Mouse (Mus musculus): ENCODE results near the gene Dbf4. TPM values are rescaled to one million over a fixed set of nuclear protein-coding genes. Genes with fewer than 3 reads are reported as not detected.

Gene Dbf4
- polyA plus RNA-seq, 1 experiment from 2014 or later, result 67.6 TPM

- no peaks in the 10 kb centered on the region for H3K27me3 ChIP-seq
- WGBS, result 91% methylated on average over 4 of the region's 4 CpGs
- no peak overlapping the region for H3K4me2 ChIP-seq
- no peaks in the 10 kb centered on the region for H3K4me1 ChIP-seq
- H3K9me3 ChIP-seq, result no peaks in the 10 kb centered on the region
- ATAC-seq (ENCODE audit: low FRiP score), result no peak
- H3K27ac ChIP-seq, result no peak overlapping the region
- H3K9ac ChIP-seq, result no peak overlapping the region
- no peak overlapping the region for H3K4me3 ChIP-seq (replicated peaks)
- peaks cover 56% of the 10 kb centered on the region for H3K36me3 ChIP-seq (replicated peaks)
Measured at GRCm38 (mm10) chr5:8408746-8409145, 13.8 kb downstream of the Dbf4 start.

DNA sequence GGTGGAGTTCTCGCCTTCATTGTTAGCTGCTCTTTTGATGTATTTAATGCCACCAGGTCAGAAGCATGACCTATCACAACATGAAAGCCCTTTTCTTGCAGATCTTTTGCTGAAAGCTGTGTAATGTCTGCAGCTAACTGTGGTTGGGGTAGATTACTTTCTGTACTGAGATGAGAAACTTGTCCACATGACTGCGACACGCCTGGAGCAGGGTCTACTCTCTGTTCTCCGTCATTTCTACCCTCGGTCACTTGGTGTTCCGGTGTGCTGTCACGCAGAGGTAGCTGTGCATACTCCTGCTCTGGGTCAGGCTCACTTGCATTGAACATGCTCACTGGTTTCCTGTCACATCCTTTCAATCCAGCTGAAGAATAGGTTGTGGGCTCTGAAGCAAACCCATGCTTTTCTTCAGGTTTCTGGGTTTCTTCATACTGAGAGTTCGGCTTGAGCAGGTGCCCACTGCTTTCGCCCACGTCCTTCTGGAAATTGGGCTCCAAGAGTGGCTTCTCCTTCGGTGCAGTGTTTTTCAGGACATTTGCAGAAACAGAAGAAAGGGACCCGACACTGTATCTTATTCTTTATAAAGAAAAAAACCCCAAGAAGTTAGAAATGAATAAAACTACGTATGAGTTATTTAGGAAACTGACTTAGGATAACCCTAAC is 24.8 kb downstream of the Dbf4 start:
- Histone ChIP-seq H3K36me3 (replicated peaks) (peaks cover 46% of the 10 kb centered on the region), H3K27me3 (no peaks in the 10 kb centered on the region), H3K9me3 (no peaks in the 10 kb centered on the region), H3K4me1 (no peaks in the 10 kb centered on the region), H3K4me2 (no peak overlapping the region), H3K27ac (no peak overlapping the region), H3K9ac (no peak overlapping the region), H3K4me3 (replicated peaks) (no peak overlapping the region)
- WGBS, result 90% methylated on average over 13 of the region's 13 CpGs
- no peak for ATAC-seq (ENCODE audit: low FRiP score)

DNA sequence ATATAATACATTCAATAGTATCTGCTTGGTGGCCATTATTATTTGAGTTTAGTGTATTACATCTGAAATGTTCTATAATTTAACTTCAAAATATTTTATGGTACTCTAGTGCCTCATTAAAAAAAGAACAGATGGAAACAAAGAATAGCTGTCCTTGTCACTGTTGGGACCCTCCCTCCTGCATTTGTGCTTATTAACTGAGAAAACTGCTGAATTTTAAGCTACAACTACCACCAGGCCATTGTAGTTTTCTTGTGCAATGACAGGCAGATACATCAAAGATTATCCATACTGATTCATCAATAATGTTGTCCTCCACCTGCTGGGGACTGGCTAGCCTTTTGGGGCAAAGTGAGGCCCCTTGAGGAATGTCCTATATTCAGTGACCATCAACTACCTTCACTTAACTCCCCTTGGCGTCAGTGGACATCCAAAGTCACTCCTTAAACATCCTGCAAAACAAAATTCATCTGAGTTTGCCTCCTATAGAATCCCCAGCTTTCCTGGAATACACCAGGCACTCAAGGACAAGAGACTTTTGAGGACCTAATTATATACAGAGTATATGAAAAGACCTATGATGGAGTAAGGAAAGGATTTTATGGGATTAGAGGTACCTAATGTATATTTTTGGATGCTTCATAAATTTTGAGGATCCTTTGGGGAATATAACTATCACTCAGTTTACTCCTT is 28.5 kb downstream of the Dbf4 start:
- 76% methylated on average over 1 of the region's 1 CpGs for WGBS
- Histone ChIP-seq H3K9ac (no peak overlapping the region), H3K4me1 (no peaks in the 10 kb centered on the region), H3K36me3 (replicated peaks) (peaks cover 29% of the 10 kb centered on the region), H3K9me3 (no peaks in the 10 kb centered on the region), H3K27me3 (no peaks in the 10 kb centered on the region), H3K4me3 (replicated peaks) (no peak overlapping the region), H3K4me2 (no peak overlapping the region), H3K27ac (no peak overlapping the region)
- ATAC-seq (ENCODE audit: low FRiP score), result no peak

DNA sequence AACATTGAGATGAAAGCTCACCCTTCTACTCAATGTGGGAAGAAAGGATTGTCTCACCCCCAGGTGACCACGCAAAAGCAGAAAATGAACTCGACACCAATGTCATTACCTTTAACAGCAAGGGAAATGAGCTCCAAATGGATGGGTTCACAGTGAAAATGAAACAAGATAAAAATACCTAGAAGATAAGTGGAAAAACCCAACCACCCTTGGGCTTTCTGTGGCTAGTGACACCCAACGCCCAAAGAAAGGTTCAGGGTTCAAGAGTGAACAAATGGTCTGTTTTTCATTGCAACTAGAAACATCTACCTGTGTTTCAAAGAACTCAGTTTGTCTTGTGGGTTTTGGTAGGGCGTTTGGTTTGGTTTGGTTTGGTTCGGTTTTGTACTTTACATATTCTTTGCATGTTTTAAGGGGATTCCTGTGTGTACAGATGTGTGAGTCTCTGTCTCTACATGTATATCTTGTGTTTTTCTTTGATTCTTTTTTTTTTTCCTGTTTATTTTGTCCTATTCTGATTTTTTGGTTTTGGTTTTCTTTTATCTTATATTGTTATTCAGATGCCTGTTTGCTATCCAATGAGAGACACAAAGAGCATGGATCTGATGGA is 48.1 kb downstream of the Dbf4 start:
- WGBS, result 86% methylated on average over 5 of the region's 5 CpGs
- ATAC-seq (ENCODE audit: low FRiP score), result no peak
- H3K9ac ChIP-seq, result no peak overlapping the region
- no peaks in the 10 kb centered on the region for H3K36me3 ChIP-seq (replicated peaks)
- no peak overlapping the region for H3K27ac ChIP-seq
- no peaks in the 10 kb centered on the region for H3K9me3 ChIP-seq
- H3K27me3 ChIP-seq, result no peaks in the 10 kb centered on the region
- no peak overlapping the region for H3K4me3 ChIP-seq (replicated peaks)
- no peak overlapping the region for H3K4me2 ChIP-seq
- H3K4me1 ChIP-seq, result no peaks in the 10 kb centered on the region

GRCm38 (mm10) chr5:8373415-8373814 is 49.1 kb downstream of the Dbf4 start:
- Histone ChIP-seq H3K9me3 (no peaks in the 10 kb centered on the region), H3K27ac (no peak overlapping the region), H3K27me3 (no peaks in the 10 kb centered on the region), H3K9ac (no peak overlapping the region), H3K4me3 (replicated peaks) (no peak overlapping the region), H3K4me2 (no peak overlapping the region), H3K4me1 (no peaks in the 10 kb centered on the region), H3K36me3 (replicated peaks) (no peaks in the 10 kb centered on the region)
- WGBS, result 82% methylated on average over 4 of the region's 4 CpGs
- no peak for ATAC-seq (ENCODE audit: low FRiP score)

- Histone ChIP-seq H3K4me2 (no peak overlapping the region), H3K9ac (no peak overlapping the region), H3K9me3 (no peaks in the 10 kb centered on the region), H3K27me3 (no peaks in the 10 kb centered on the region), H3K4me3 (replicated peaks) (no peak overlapping the region), H3K4me1 (peaks cover 5% of the 10 kb centered on the region; the same call in 1 of the 2 replicates), H3K36me3 (replicated peaks) (no peaks in the 10 kb centered on the region), H3K27ac (no peak overlapping the region)
- 88% methylated on average over 5 of the region's 5 CpGs for WGBS
- no peak for ATAC-seq (ENCODE audit: low FRiP score)
Measured at GRCm38 (mm10) chr5:8368781-8369180, 53.7 kb downstream of the Dbf4 start.

DNA sequence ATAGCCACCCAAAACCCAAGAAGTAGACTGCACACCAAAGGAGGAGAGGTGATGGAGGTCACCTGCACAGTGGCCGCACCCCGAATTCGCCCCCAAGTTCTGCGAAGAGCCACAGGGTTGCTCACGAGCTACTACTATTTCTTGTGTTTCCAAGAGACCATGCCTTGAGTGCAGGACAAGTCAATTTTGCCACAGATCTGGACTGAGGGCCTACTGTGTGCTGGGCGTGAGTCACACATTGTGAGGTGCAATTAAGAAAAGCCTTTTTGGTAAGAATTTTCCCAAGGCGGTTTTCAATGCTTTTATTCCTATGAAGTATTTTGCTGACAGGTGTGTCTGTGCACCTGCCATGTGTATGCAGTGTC is 54.2 kb downstream of the Dbf4 start:
- no peak overlapping the region for H3K27ac ChIP-seq
- peak overlapping the region; percentile 78 for H3K4me2 ChIP-seq
- H3K9me3 ChIP-seq, result no peaks in the 10 kb centered on the region
- peak overlapping the region; percentile 71 for H3K4me3 ChIP-seq (replicated peaks)
- WGBS, result 43% methylated on average over 7 of the region's 7 CpGs
- no peak; the same call in 1 of the 2 replicates for ATAC-seq (ENCODE audit: low FRiP score)
- no peaks in the 10 kb centered on the region for H3K36me3 ChIP-seq (replicated peaks)
- H3K4me1 ChIP-seq, result peaks cover 5% of the 10 kb centered on the region; the same call in 1 of the 2 replicates
- no peaks in the 10 kb centered on the region for H3K27me3 ChIP-seq
- H3K9ac ChIP-seq, result no peak overlapping the region

DNA sequence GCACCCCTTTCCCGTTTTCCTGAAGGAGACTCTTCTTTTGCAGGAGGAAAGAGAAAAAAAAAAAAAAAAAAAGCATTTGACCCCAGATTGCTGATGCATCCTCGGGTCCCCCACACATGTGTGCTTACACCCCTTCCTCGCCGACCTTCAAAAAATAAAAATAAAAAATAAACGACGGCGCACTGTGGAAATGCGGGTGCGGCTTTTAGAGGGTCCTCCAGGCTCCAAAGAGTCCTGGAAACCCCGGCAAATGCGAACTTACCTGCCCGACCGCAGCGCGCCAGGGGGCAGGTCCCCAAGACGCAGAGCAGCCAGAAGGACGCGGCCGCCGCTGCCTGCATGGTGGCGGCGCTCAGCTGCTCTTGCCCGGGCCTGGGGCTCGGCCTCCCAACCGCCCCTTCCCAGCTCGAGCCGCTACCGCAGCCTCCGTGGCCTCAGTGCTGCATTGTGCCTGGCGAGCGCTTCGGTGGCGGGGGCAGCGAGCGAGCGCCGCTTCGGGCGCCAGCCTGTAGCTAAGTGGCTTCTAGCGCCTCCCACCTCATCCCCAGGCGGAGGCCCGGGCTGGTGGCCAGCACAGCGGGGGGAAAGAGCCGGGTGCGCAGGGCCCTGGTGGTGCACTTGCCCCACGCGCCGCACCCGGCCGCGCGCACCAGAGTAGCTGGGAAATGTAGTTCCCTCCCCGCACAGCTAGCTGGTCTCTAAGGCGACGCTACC is 54.7 kb downstream of the Dbf4 start, which contains the start of gene Adam22:
TSS of gene Adam22 (minus strand) at position 547 of the 714 bp plus-strand sequence.
- Histone ChIP-seq H3K27ac (peak within 1 kb of the TSS; percentile 86), H3K27me3 (no peaks in the 10 kb centered on the region), H3K9me3 (no peaks in the 10 kb centered on the region), H3K4me3 (replicated peaks) (peak within 1 kb of the TSS; percentile 71), H3K9ac (peak within 1 kb of the TSS; percentile 78), H3K4me2 (peak within 1 kb of the TSS; percentile 78), H3K4me1 (peaks cover 5% of the 10 kb centered on the region; the same call in 1 of the 2 replicates), H3K36me3 (replicated peaks) (no peaks in the 10 kb centered on the region)
- WGBS, result 1% methylated on average over 44 of the region's 55 CpGs
- peak; percentile 95 for ATAC-seq (ENCODE audit: low FRiP score)

- Histone ChIP-seq H3K27me3 (no peaks in the 10 kb centered on the region), H3K4me2 (peak overlapping the region; percentile 78), H3K4me1 (peaks cover 5% of the 10 kb centered on the region; the same call in 1 of the 2 replicates), H3K4me3 (replicated peaks) (peak overlapping the region; percentile 71), H3K9ac (peak overlapping the region; percentile 78), H3K27ac (peak overlapping the region; percentile 36; the same call in 1 of the 2 replicates), H3K9me3 (no peaks in the 10 kb centered on the region), H3K36me3 (replicated peaks) (no peaks in the 10 kb centered on the region)
- under 1% methylated on average over 25 of the region's 25 CpGs for WGBS
- ATAC-seq (ENCODE audit: low FRiP score), result peak; percentile 54
Measured at GRCm38 (mm10) chr5:8366771-8367613, 55.5 kb downstream of the Dbf4 start.

GRCm38 (mm10) chr5:8362361-8362760 is 60.2 kb downstream of the Dbf4 start:
- H3K27ac ChIP-seq, result no peak overlapping the region
- peaks cover 5% of the 10 kb centered on the region; the same call in 1 of the 2 replicates for H3K4me1 ChIP-seq
- no peak overlapping the region for H3K9ac ChIP-seq
- WGBS, result 79% methylated on average over 1 of the region's 1 CpGs
- ATAC-seq (ENCODE audit: low FRiP score), result no peak
- H3K4me2 ChIP-seq, result no peak overlapping the region
- H3K27me3 ChIP-seq, result no peaks in the 10 kb centered on the region
- no peak overlapping the region for H3K4me3 ChIP-seq (replicated peaks)
- H3K9me3 ChIP-seq, result no peaks in the 10 kb centered on the region
- H3K36me3 ChIP-seq (replicated peaks), result no peaks in the 10 kb centered on the region

DNA sequence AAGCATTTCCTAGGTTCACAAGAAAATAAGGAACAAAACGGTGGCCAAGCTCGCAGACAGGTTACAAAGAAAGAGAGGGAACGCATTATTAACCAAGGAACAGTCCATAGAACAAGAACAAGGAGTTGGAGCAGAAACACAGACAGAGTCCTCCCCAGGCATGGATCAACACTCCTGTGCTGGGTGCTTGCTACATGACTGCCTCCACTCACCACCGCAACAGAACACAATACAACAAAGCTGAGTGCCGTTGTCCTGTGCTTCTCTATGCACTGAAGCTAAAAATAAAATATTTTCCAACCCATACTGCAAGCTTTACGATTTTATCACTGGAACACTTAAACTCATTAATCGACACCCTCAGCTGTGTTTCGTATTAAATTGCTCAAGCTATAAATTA is 64.8 kb downstream of the Dbf4 start:
- ATAC-seq (ENCODE audit: low FRiP score), result no peak

More for the DNA sequence above, 64.8 kb downstream of the Dbf4 start:
- H3K9ac ChIP-seq, result no peak overlapping the region
- peaks cover 4% of the 10 kb centered on the region for H3K4me1 ChIP-seq
- no peak overlapping the region for H3K4me3 ChIP-seq (replicated peaks)
- no peaks in the 10 kb centered on the region for H3K9me3 ChIP-seq
- H3K4me2 ChIP-seq, result no peak overlapping the region
- no peaks in the 10 kb centered on the region for H3K27me3 ChIP-seq
- no peaks in the 10 kb centered on the region for H3K36me3 ChIP-seq (replicated peaks)
- no peak overlapping the region for H3K27ac ChIP-seq
- 82% methylated on average over 8 of the region's 8 CpGs for WGBS

Data from forebrain, embryonic 12.5 days (tissue).